Mouse (Mus musculus): ENCODE data around the gene Morn4. TPM values are rescaled to one million over a fixed set of nuclear protein-coding genes. Genes with fewer than 3 reads are reported as not detected.
A peak's percentile ranks its signal among the peaks of the same experiment; 100 is the strongest.

Gene Morn4
- total RNA-seq (2021) = 1 to 10 TPM; 8.9 to 9.5 TPM
- long read RNA-seq, experiment 1, transcript Morn4-201 (5 exons, 1,800 nt) = major isoform, 5 of 7 reads
- long read RNA-seq, experiment 1, partial matches to known transcripts = 0 of 7 reads
- long read RNA-seq, experiment 1, other reads (novel, unspliced or antisense) = 2 of 7 reads
- long read RNA-seq, experiment 2, transcript Morn4-201 (5 exons, 1,800 nt) = major isoform, 5 of 5 reads
- long read RNA-seq, experiment 2, partial matches to known transcripts = 0 of 5 reads
- long read RNA-seq, experiment 2, other reads (novel, unspliced or antisense) = 0 of 5 reads

DNA sequence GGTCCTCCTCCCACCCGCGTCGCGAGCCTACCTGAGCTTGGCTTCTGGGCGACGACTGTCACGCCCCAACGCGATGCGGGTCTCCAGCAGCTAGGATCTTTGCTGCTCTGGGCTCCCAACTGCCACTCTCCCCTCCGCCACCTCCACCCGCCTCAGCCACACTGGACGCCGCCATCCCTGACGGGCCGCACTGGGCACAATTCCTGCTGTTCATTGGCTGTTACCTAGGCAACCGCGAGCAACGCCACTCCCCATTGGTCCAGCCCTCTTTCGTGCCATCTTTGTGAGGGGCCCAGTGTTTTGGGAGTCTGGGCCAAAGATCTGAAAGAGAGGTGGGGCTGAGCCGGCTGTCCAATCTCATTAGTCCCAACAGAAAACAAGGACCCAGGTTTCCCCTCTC lies at the start of gene Morn4:
Morn4 (minus strand) TSS at position 192 of the 400 bp plus-strand sequence.
- peak; percentile 68 to 75 for DNase-seq (ENCODE audit: low spot score in 2 of 2)

GRCm38 (mm10) chr19:42135070-42135469 lies 48.9 kb upstream of the Morn4 start:
- DNase-seq (ENCODE audit: low spot score in 2 of 2) = no peak

GRCm38 (mm10) chr19:42131101-42131500 lies 44.9 kb upstream of the Morn4 start:
- no peak for DNase-seq (ENCODE audit: low spot score in 2 of 2)

DNA sequence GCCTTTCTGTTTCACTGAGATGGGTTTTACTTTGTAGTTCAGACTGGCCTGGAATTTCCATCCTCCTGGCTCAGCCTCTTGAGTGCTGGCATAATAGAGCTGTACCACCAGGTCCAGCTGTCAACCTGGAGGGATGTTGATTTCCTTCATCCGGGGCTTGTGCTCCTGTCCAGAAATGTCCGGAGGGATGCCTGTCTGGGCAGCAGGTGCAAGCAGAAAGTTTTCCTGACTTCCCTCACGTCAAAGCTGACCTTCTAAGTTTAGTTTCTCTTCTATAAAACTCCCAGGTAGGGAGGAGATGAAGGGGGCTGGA lies 44.1 kb upstream of the Morn4 start:
- no peak for DNase-seq (ENCODE audit: low spot score in 2 of 2)

- DNase-seq (ENCODE audit: low spot score in 2 of 2) = no peak
Measured at GRCm38 (mm10) chr19:42129509-42130293, 43.5 kb upstream of the Morn4 start.

DNA sequence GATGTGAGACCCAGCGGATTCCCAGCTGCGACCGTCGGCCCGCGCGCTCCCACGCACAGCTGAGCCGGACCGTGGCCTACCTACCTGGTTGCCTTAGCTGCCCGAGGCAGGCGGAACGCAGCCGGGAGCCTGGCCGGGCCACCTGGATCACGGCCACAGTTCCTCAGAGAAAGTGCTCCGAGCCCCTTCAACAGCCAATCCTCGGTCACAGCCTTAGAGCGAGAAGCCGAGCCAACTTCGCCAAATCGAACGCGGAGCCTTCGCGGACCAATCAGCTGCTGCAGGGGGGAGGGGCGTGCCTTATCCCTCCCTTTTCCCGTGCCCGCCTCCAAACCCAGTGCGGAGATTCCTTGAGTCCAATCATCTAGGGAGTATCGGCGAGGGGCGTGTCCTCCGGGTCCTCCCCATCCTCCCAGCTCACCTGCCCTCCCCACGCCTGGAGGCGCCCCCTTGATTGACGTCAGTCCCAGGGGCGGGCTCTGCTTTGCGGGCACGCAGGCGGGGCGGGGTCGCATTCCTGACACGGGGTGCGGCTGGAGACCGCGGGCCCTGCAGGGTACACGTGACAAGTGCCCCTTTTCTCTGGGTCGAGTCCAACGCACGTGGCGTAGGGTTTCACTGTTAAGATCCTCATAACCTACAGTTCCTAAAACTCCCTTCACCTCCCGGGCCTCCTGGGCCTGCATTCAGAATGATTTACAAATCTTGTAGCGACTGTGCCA lies 42.8 kb upstream of the Morn4 start, which contains the start of gene Avpi1:
Avpi1 (minus strand) TSS at position 273 of the 722 bp plus-strand sequence.
- peak; percentile 97 to 98 for DNase-seq (ENCODE audit: low spot score in 2 of 2)

GRCm38 (mm10) chr19:42128052-42128740 lies 42.0 kb upstream of the Morn4 start:
- no peak for DNase-seq (ENCODE audit: low spot score in 2 of 2)

GRCm38 (mm10) chr19:42127024-42127423 lies 40.9 kb upstream of the Morn4 start:
- DNase-seq (ENCODE audit: low spot score in 2 of 2) = no peak

DNA sequence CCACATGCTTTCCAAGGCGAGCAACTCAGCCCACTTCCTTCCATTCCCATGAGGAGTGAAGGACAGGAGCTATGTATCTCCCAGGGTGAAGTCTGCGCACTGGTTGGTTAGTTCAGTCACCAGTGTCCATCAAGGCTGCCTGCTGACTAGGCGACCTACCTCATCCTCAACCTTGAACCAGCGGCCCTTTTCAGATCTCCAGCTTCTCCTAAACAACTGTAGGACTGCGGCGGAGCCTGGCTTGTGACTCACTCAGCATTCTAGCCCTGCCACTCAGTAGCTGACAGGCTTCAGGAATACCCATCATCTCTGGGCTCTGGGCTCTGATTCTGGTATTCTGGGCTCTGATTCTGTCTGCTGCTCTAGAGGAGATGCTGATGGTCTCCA lies 40.1 kb upstream of the Morn4 start:
- peak in 1 of 2 experiments; percentile 57 for DNase-seq (ENCODE audit: low spot score in 2 of 2)

DNA sequence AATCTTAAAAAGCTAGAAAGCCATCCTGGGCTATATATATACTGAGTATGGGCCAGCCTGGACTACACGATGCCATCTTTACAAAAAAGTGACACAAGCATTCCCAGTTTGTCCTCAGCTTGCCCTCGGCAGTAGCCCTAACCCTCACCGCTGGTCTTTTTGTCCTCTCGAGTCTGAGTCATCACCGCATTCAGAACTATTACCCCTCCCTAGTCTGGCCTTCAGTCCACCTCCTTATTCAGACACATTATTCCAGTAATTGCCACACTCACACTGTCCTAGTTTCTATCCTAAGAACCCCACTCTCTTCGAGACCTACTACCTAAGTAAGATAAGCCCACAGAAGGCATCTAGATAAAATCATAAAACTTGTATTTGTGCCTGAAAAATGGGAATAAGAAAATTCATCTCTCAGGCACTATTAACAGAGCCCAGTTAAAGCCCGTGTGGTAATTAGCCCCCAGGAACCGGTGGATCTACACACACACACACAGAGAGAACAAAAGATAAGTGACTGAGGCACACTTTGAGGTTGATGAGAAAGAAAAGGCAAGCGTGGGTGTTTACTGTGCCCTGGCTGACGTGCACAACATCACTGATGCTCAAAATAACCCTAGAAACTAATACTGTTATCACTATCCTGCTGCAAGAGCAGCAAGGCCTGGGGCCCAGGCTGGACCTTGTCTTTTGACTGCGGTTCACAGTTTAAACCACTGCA lies 39.5 kb upstream of the Morn4 start:
- DNase-seq (ENCODE audit: low spot score in 2 of 2) = no peak

- no peak for DNase-seq (ENCODE audit: low spot score in 2 of 2)
Measured at GRCm38 (mm10) chr19:42124684-42125083, 38.5 kb upstream of the Morn4 start.

DNA sequence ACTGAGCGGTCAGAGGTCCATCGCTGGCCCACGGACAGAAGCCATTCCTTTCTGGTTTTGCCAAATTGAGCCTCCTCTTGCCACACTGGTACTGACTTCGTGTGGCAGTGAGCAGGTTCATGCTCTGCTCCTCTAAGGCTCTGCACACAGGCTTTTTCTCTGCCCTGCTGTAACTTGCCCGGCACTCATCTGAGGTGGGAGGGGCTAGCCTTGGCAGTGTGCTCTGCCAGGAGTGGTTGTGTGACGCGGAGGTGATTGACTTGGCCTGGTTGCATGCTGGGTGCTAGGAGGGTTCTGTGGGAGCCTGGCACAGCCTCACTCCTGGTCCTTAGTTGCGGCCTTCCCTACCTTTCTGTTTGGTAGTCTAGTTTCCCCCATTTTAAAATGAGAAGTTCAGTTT lies 34.3 kb upstream of the Morn4 start:
- DNase-seq (ENCODE audit: low spot score in 2 of 2) = no peak

- DNase-seq (ENCODE audit: low spot score in 2 of 2) = no peak
Measured at GRCm38 (mm10) chr19:42118596-42118995, 32.4 kb upstream of the Morn4 start.

DNA sequence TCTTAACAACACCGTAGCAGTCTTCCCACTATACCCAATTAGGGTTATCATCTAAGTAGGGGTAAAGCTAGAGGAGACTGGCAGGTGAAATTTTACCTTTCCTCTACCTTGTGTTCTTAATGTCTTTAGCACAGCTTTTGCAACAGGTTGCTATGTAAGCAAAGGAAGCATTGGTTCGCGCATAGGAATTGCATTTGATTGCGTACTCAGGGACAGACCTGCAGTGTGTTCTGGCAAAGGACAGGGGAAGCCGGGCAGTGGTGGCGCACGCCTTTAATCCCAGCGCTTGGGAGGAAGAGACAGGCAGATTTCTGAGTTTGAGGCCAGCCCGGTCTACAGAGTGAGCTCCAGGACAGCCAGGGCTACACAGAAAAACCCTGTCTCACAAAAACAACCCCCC lies 32.0 kb upstream of the Morn4 start:
- no peak for DNase-seq (ENCODE audit: low spot score in 2 of 2)

- no peak for DNase-seq (ENCODE audit: low spot score in 2 of 2)
Measured at GRCm38 (mm10) chr19:42115783-42116335, 29.7 kb upstream of the Morn4 start.

DNA sequence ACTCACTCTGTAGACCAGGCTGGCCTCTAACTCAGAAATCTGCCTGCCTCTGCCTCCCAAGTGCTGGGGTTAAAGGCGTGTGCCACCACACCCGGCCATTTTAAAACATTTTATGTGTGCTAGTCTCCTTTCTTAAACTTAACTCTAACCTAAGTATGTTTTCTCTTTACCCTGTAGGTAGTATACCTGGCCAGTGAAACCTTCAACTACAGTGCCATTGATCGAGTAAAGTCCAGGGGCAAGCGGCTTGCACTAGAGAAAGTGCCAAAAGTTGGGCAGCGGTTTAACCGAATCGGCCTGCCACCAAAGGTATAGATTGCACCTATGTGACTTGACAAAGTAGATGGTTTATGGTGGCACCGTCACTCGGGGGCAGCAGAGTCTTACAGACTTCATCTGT lies 18.5 kb upstream of the Morn4 start:
- no peak for DNase-seq (ENCODE audit: low spot score in 2 of 2)

GRCm38 (mm10) chr19:42099406-42099805 lies 13.2 kb upstream of the Morn4 start:
- DNase-seq (ENCODE audit: low spot score in 2 of 2) = no peak

GRCm38 (mm10) chr19:42090637-42091141 lies 4.5 kb upstream of the Morn4 start:
- no peak for DNase-seq (ENCODE audit: low spot score in 2 of 2)

DNA sequence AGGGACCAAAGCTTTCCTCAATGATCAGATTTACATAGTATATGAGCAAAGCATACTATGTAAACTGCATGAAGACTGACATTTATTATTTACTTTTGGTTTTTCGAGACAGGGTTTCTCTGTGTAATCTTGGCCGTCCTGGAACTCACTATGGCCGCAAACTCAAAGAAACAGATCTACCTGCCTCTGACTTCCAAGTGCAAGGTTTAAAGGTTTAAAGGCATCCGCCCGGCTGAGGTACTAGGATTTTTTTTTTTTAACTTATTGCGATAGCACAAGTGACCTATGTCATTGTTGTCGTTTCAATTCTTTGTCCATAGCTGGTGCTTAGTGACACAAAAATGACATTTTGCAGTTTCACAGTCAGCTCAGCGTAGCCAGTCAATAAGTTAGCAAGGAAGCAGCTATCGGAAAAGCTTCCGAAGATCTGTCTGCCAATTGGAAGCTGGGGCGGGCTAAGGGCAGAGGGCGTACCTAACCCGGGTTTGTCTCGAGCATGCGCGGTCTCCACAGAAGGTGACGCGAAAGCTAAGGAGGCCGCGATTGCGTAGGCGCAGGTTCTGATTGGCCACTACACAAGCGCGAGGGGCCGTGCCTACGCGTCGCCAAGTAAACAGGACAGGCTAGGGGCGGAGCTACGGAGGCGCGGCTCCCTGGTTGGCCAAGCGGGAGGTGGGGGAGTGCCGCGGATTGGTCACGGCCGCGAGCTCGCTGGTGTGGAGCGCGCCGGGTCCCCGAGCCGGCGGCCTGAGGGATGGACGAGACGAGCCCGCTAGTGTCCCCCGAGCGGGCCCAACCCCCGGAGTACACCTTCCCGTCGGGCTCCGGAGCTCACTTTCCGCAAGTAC lies 3.8 kb upstream of the Morn4 start, which contains the start of gene Pi4k2a:
Pi4k2a (plus strand) TSS at position 723 of the 848 bp plus-strand sequence.
- peak; percentile 93 for DNase-seq (ENCODE audit: low spot score in 2 of 2)

Measured in adrenal gland, adult 18-20 months (tissue).